Mouse (Mus musculus) E14TG2a.4 (cell line): Measurements from ENCODE around the gene 3100002H09Rik.

Experiments used
- CTCF ChIP-seq: conservative IDR thresholded peaks from 2 replicates; pipeline ENCODE4 v1.5.1; 2014; ENCODE audit warnings: low read length
- NANOG ChIP-seq: IDR thresholded peaks from 2 replicates; pipeline ENCODE4 v1.6.1; 2014; ENCODE audit warnings: borderline replicate concordance, low read length, mixed read lengths
- POU5F1 ChIP-seq: IDR thresholded peaks from 2 replicates; pipeline ENCODE4 v1.6.1; 2014; ENCODE audit warnings: low read length, borderline replicate concordance

DNA sequence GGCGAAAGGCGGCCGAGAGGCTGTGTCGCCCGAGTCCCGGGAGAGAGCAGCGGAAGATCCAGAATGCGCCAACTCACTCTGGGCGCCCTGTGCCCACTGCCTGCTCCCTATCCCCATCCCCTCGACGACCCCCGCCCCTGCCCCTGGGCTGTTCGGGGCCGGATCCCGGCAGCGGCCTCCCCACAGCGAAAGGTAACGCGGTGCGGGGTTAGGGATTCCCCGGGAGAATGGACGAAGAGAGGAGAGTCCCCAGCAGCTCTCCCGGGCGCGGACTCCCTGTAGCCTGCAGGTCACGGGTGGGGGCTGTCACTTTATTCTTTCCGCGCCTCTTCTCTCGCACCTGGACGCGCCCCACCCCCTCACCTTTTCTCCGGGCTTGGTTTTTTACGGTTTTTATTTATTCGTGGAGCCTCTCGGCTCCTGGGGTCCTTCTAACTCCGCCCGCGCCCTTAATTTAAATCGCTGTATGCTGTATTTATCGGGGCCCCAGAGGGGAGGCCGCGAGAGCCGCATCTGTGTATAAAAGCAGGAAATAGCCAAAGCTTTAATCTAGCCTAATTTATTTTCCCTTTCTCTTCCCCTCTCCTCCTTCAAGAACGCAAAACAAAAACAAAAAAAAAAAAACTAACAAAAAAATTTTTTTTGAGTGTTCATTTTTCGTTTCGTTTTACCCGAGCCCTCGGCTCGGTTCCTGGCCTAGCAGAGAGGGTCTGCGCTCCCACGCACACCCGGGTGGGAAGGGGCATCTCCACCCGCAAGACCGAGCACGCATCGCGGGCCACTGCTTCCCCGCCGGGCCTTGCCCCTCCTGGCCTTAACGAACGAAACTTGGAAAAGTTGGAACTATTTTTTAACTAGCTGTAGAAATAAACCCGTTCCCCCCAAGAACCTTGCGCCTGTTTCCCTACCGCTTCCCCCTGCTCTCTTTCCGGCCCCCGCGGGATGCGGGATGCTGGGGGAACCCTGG, 48.9 kb upstream of the 3100002H09Rik start:
- TF ChIP-seq CTCF, result no peak
- TF ChIP-seq NANOG, result no peak
- no peak for TF ChIP-seq POU5F1
